Mouse (Mus musculus): ENCODE results near the gene Chit1.

Gene Chit1

DNA sequence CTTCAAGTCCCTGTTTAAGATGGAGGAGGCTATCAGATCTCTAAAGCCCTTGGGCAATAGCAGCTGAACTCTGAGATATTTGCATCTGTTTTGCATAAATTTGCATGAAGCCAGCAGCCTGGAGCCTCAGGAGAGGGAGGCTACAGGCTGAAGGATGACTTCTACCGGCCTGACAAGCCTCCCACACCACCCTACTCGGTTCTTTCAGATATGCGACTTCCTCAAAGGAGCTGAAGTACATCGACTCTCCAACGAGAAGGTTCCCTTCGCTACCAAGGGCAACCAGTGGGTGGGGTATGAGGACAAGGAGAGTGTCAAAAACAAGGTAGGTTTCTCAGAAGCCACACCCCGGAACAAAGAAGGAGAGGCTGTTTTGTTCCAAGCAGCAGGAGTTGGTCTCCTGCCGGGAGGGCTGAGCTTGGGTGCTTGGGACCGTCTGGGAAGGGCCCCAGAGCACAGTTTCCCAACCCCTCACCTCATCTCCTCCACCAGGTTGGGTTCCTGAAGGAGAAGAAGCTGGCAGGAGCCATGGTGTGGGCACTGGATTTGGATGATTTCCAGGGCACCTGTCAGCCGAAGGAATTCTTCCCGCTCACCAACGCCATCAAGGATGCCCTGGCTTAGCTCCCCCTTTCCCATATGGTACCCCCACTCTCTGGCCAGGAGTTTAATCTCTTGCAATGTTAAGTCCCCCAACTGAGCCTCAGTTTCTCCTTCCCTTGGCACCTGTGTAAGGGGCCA, 78.1 kb downstream of the Chit1 start:
- no peak for DNase-seq (ENCODE audit: low spot score)

DNA sequence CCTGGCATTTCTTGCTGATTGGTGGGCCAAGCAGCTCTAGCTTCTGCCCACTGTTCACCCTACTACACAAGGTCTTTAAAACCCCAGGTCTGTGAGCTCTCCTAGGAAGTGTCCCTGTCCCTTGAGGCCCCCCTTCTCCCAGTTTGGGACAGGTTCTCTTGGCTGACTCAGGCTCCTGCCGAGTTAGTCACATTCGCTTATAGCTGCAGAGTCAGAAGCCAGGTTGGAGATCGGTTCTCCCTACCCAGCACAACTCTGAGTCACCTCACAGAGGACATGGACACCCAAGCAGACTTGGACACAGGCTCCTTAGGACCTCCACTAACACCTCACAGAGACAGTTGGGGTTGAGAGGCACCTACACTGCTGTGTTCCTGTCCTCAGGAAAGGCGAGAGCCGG, 80.2 kb downstream of the Chit1 start:
- DNase-seq (ENCODE audit: low spot score), result no peak

- no peak for DNase-seq (ENCODE audit: low spot score)
These were observed 81.0 kb downstream of the Chit1 start for GRCm38 (mm10) chr1:134192024-134192423.

DNA sequence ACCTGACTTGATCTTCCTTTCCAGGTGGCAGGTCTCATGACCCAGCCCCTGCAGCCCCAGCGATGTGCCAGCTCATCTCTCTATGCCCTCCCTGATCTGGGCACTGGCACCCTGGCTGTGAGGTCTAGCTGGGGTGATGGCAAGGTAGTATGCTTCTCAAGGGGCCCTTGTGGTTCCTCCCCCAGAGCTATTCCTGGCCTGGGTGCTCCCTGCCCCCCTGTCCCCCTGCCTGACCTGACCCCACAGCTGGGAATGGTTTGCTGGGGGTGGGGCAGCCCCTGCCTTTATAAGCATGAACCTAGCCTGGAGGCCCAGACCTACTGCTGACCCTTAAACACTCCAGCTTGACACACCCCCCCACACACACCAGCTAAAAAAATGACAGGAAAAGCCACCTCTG, 82.1 kb downstream of the Chit1 start, which contains the start of gene Mybph:
Mybph (plus strand) TSS at position 323 of the 400 bp plus-strand sequence.
- no peak for DNase-seq (ENCODE audit: low spot score)

GRCm38 (mm10) chr1:134193674-134194197, 82.7 kb downstream of the Chit1 start:
- no peak for DNase-seq (ENCODE audit: low spot score)

GRCm38 (mm10) chr1:134194298-134195022, 83.4 kb downstream of the Chit1 start:
- no peak for DNase-seq (ENCODE audit: low spot score)

- no peak for DNase-seq (ENCODE audit: low spot score)
These were observed 84.1 kb downstream of the Chit1 start for GRCm38 (mm10) chr1:134195117-134195516.

DNA sequence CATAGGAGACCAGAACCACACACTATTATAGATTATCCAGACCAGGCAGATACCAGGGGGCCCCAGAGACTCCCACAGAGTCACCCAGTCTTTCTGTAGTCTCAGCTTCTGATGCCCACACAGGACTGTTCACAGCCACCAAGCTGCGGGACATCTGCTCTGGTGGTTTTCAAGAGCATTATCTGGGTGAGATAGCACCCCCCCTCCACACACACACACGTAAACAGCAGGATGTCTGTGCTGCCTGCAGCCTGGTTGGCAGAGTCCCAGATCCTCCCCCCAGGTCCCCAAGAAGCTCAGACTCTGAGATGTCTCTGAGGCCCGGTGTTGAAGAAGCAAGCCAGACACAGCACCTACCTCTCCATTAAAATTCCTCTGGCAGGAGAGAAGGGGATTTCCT, 84.5 kb downstream of the Chit1 start:
- no peak for DNase-seq (ENCODE audit: low spot score)

DNA sequence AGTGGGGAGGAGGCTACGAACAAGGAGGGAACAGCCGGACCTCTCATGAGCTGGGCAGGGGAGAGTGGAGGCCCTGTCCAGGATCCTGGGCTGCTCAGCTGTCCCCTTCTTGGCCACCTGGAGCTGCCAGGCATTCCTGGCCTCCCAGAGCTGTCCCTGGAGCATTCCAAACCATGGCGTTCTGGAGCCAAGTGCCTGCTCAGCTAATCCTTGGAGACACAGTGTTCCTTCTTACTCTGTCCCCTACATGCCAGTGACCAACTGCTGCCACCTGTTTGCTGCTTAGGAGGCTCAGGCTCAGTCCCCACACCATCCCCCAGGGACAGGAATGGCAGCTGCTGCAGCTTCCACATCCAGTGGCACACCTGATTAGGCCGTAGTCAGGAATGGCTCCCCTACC, 84.9 kb downstream of the Chit1 start:
- DNase-seq (ENCODE audit: low spot score), result no peak

DNA sequence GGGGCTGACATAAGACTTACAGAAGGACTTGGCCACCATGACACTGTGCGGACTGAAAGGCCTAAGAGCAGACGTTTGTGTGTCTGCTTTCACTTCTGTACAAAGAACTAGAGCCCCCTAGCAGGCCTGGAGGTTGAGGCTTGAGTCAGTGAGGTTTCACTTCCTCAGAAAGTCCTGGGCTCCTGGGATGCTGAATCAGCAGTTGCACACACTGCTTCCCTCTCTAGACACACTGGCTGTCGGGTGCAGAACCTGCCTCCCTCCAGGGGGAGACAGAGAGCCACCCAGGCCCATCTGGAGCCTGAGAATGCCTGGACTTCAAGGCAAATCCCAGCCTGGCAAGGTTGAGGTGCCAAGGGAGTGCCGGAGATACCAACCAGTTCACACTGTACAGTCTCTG, 85.3 kb downstream of the Chit1 start:
- no peak for DNase-seq (ENCODE audit: low spot score)

- no peak for DNase-seq (ENCODE audit: low spot score)
These were observed 86.4 kb downstream of the Chit1 start for GRCm38 (mm10) chr1:134197325-134197982.

GRCm38 (mm10) chr1:134198197-134198995, 87.4 kb downstream of the Chit1 start:
- no peak for DNase-seq (ENCODE audit: low spot score)

DNA sequence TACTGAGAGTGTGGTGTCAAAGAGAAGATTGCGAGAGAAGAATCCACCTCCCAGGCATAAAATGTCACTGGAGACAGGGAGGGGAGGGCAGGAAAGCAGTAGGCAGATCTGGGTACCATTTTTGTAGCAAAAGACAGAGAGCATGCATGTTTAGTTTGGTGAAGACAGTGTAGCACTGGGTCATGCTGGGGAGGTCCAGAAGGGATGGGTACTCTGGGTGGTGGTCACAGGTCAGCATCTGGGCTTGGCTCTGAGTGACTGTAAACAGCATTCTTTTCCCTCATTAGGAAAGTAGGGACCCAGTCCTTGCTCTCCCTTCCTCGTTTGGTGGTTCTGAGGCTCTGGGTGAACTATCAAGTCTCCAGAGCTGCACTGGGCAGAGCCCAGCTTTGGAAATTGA, 89.4 kb downstream of the Chit1 start:
- DNase-seq (ENCODE audit: low spot score), result no peak

Data from yolk sac, embryonic 10.5 days (tissue).